Mouse (Mus musculus): ENCODE results near the gene Odf3l1. TPM values are rescaled to one million over a fixed set of nuclear protein-coding genes. Genes with fewer than 3 reads are reported as not detected.

Odf3l1 gene
- total RNA-seq, 2 experiments from 2014 or later, result 2.0 to 3.2 TPM

GRCm38 (mm10) chr9:56881539-56882082, 17.1 kb upstream of the Odf3l1 start:
- no peak for DNase-seq

GRCm38 (mm10) chr9:56880790-56881189, 16.3 kb upstream of the Odf3l1 start:
- DNase-seq, result no peak

GRCm38 (mm10) chr9:56877284-56877683, 12.8 kb upstream of the Odf3l1 start:
- DNase-seq, result no peak

- DNase-seq, result peak; percentile 54
Measured at GRCm38 (mm10) chr9:56876784-56877183, 12.3 kb upstream of the Odf3l1 start.

GRCm38 (mm10) chr9:56873097-56873496, 8.6 kb upstream of the Odf3l1 start:
- no peak for DNase-seq

GRCm38 (mm10) chr9:56872105-56872903, 7.8 kb upstream of the Odf3l1 start:
- DNase-seq, result no peak

- DNase-seq, result no peak
Measured at GRCm38 (mm10) chr9:56871191-56871590, 6.7 kb upstream of the Odf3l1 start.

- DNase-seq, result peak; percentile 43
Measured at GRCm38 (mm10) chr9:56870778-56871177, 6.3 kb upstream of the Odf3l1 start.

GRCm38 (mm10) chr9:56869552-56869951, 5.1 kb upstream of the Odf3l1 start:
- DNase-seq, result peak; percentile 41

GRCm38 (mm10) chr9:56868292-56868691, 3.8 kb upstream of the Odf3l1 start:
- DNase-seq, result peak; percentile 40

- DNase-seq, result no peak
Measured at GRCm38 (mm10) chr9:56866430-56866829, 2.0 kb upstream of the Odf3l1 start.

GRCm38 (mm10) chr9:56865673-56866400, 1.4 kb upstream of the Odf3l1 start:
- DNase-seq, result no peak

GRCm38 (mm10) chr9:56864832-56865231, 353 bp upstream of the Odf3l1 start, which contains the start of gene Cspg4:
Gene Cspg4, plus strand, starts transcription at chr9:56865033.
- peak; percentile 72 for DNase-seq

GRCm38 (mm10) chr9:56862863-56863262, 1.6 kb downstream of the Odf3l1 start:
- DNase-seq, result no peak

GRCm38 (mm10) chr9:56860486-56861269, 3.8 kb downstream of the Odf3l1 start:
- DNase-seq, result peak; percentile 69

- DNase-seq, result no peak
Measured at GRCm38 (mm10) chr9:56860035-56860434, 4.4 kb downstream of the Odf3l1 start.

- no peak for DNase-seq
Measured at GRCm38 (mm10) chr9:56857463-56857862, 7.0 kb downstream of the Odf3l1 start.

- no peak for DNase-seq
Measured at GRCm38 (mm10) chr9:56851778-56852177, 12.7 kb downstream of the Odf3l1 start.

GRCm38 (mm10) chr9:56850905-56851252, 13.6 kb downstream of the Odf3l1 start:
- DNase-seq, result no peak

- peak; percentile 71 for DNase-seq
Measured at GRCm38 (mm10) chr9:56850128-56850904, 14.2 kb downstream of the Odf3l1 start.

GRCm38 (mm10) chr9:56847523-56847922, 17.0 kb downstream of the Odf3l1 start:
- DNase-seq, result peak; percentile 78

- DNase-seq, result no peak
Measured at GRCm38 (mm10) chr9:56844644-56845043, 19.8 kb downstream of the Odf3l1 start.
